Mouse (Mus musculus) heart, embryonic 12.5 days (tissue): ENCODE results near the gene Casc1. TPM values are rescaled to one million over a fixed set of nuclear protein-coding genes. Genes with fewer than 3 reads are reported as not detected.

Experiments used
- ATAC-seq: fragments of 200-750 bp; cut with Nextera tagmentation; 2 replicates; pipeline ENCODE4 v1.8.0; 2017; ENCODE audit warnings: moderate TSS enrichment, moderate library complexity; ENCODE audit not compliant: insufficient number of reproducible peaks, low FRiP score
- H3K27ac ChIP-seq: fragments of 300-500 bp; sonication (generic); 2 replicates; pipeline ENCODE4 v1.5.1; 2016; ENCODE audit warnings: mild to moderate bottlenecking, moderate library complexity; ENCODE audit not compliant: poor library complexity, severe bottlenecking
- H3K27me3 ChIP-seq: fragments of 300-500 bp; sonication (generic); replicated peaks from 2 replicates; pipeline ENCODE4 v1.6.1; 2016; ENCODE audit warnings: mild to moderate bottlenecking, moderate library complexity
- H3K36me3 ChIP-seq: fragments of 300-500 bp; sonication (generic); 2 replicates; pipeline ENCODE4 v1.6.1; 2016; ENCODE audit warnings: mild to moderate bottlenecking, moderate library complexity
- H3K4me1 ChIP-seq: fragments of 300-500 bp; sonication (generic); replicated peaks from 2 replicates; pipeline ENCODE4 v1.6.1; 2016; ENCODE audit warnings: mild to moderate bottlenecking
- H3K4me2 ChIP-seq: fragments of 300-500 bp; sonication (generic); 2 replicates; pipeline ENCODE4 v1.6.1; 2016; ENCODE audit warnings: mild to moderate bottlenecking, moderate library complexity
- H3K4me3 ChIP-seq: fragments of 300-500 bp; sonication (generic); 2 replicates; pipeline ENCODE4 v1.5.1; 2016; ENCODE audit warnings: mild to moderate bottlenecking
- H3K9ac ChIP-seq: fragments of 300-500 bp; sonication (generic); 2 replicates; pipeline ENCODE4 v1.6.1; 2016; ENCODE audit warnings: mild to moderate bottlenecking, moderate library complexity
- H3K9me3 ChIP-seq: fragments of 300-500 bp; sonication (generic); replicated peaks from 2 replicates; pipeline ENCODE4 v1.6.1; 2016; ENCODE audit warnings: mild to moderate bottlenecking, moderate library complexity
- WGBS: fragments of 180-500 bp; shearing (Covaris S2); methylation state at CpG from one replicate; pipeline ENCODE4 v1.1.7; 2016; 5-methylcytosine and 5-hydroxymethylcytosine counted together
- polyA plus RNA-seq: library from polyadenylated mRNA; unstranded; fragments of >200 nt; fragmentation: Nextera tagmentation; extraction: Ambion mirVana; gene quantifications from 2 replicates; pipeline ENCODE4 v1.2.1, GENCODE M21; 2016

Gene Casc1
- polyA plus RNA-seq, 1 experiment from 2014 or later = 0.22 TPM

DNA sequence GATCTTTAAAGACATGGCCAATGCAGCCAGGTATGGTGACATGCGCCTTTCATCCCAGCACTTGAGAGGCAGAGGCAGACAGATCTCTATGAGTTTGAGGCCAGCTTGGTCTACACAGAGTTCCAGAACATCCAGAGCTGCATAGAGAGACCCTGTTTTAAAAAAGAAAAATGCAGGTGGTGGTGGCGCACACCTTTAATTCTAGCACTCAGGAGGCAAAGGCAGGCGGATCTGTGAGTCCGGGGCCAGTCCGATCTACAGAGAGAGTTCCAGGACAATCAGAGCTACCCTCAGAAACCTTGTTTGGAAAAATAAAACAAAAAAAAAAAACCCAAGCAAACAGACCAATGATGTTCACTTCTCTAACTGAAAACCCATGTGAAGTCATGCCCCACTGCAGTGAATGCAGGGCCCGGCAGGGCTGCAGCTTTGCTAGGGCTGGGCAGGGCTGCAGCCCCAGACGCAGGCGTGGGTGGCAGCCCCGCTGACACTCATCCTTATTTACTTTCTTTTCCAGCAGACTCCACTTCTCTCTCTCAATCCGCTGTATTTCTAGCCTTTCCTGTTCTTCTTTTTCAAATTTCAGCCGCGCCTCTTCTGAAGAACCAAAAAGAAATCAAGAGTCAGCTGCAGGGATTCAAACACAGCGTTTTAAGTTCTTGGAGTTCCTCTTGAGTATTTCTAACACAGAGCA, 8.2 kb downstream of the Casc1 start:
- no peak for ATAC-seq
- no peak overlapping the region for H3K27ac ChIP-seq
- WGBS = 78% methylated on average over 13 of the region's 13 CpGs

DNA sequence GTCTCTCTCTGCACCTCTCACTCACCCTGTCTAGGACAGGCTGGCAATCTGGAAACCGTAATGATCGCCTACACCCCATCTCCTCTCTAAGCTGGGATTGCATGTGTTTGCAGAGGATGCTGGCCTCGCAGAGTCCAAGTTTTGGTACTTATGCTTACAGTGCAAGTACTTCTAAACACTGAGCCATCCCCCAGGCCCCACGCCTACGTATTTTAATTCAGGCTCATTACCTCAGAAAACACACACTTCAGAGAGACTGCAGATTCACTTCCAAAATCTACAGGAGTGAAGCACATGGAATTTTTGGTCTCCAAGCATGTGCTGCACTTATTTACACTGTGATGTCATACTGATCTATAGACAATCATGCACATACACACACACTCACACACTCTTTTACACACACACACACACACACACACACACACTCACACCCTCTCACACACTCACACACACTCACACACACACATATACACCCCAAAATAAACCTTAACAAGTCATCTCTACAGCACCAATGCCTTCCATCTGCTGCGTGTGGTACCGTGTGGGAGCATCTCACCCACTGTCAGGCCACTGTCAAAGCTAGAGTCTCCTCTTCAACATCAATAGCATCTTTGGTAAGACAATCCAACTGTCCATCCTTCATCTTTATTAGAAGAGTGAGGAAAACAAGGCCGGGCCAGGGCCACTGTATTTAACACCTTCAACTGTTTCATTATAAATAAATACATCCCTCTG, 12.7 kb downstream of the Casc1 start:
- H3K9ac ChIP-seq = no peak overlapping the region
- no peaks in the 10 kb centered on the region for H3K36me3 ChIP-seq
- 88% methylated on average over 8 of the region's 8 CpGs for WGBS
- no peak overlapping the region for H3K4me3 ChIP-seq
- H3K27me3 ChIP-seq = no peaks in the 10 kb centered on the region
- no peak for ATAC-seq
- H3K9me3 ChIP-seq = no peaks in the 10 kb centered on the region; the same call in 1 of the 2 replicates
- no peaks in the 10 kb centered on the region for H3K4me1 ChIP-seq
- no peak overlapping the region for H3K27ac ChIP-seq
- no peak overlapping the region for H3K4me2 ChIP-seq

More for the DNA sequence above, 8.2 kb downstream of the Casc1 start:
- Histone ChIP-seq H3K4me2 (no peak overlapping the region), H3K9ac (no peak overlapping the region), H3K36me3 (no peaks in the 10 kb centered on the region), H3K27me3 (no peaks in the 10 kb centered on the region), H3K4me3 (no peak overlapping the region), H3K4me1 (no peaks in the 10 kb centered on the region), H3K9me3 (no peaks in the 10 kb centered on the region; the same call in 1 of the 2 replicates)

DNA sequence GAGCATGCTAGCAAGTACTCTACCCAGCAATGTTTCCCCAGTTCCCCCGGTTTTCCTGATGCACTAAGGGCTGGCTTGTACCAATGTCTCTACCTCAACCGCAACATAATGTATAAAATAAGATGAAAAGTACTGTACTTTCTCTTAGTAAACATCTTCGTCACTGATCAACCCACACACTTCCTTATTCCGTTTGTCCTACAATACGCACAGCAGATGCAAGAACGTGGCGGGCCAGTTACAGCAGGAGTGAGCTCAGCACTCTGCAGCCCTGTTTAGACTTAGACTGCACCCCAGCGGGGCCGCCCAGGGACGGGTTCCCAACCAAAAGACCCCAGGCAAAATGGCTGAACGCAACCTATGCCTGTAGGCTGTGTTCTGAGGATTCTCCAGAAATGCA, 17.4 kb downstream of the Casc1 start:
- Histone ChIP-seq H3K27ac (no peak overlapping the region), H3K27me3 (no peaks in the 10 kb centered on the region), H3K4me2 (no peak overlapping the region), H3K4me3 (no peak overlapping the region), H3K9me3 (no peaks in the 10 kb centered on the region; the same call in 1 of the 2 replicates), H3K9ac (no peak overlapping the region), H3K4me1 (no peaks in the 10 kb centered on the region), H3K36me3 (no peaks in the 10 kb centered on the region)
- 71% methylated on average over 11 of the region's 11 CpGs for WGBS
- no peak for ATAC-seq

DNA sequence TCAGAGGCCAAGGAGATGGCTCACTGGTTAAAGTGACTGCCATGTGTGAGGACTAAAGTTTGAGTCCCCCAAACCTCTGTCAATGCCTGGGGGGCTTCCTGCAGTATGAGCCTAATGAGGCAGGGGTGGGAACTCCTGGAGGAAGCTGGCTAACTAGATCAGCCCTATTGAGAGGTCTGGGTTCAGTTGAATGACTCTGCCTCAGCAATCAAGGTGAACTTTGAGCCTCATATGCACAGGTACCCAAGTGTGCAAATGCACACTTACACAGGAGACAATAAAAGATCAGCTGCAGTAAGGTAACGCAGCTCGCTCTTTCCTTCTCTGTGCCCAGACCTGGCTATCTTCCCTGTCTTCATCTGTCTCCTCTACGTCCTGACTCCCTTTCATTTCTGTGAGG, 17.8 kb downstream of the Casc1 start:
- no peak overlapping the region for H3K4me3 ChIP-seq
- 0 out of 2 replicates have a peak, but pooled peaks cover under 1% of the 10 kb centered on the region for H3K27me3 ChIP-seq
- WGBS = 75% methylated on average over 3 of the region's 3 CpGs
- H3K27ac ChIP-seq = no peak overlapping the region
- H3K36me3 ChIP-seq = no peaks in the 10 kb centered on the region
- ATAC-seq = no peak
- no peaks in the 10 kb centered on the region for H3K4me1 ChIP-seq
- H3K9me3 ChIP-seq = no peaks in the 10 kb centered on the region; the same call in 1 of the 2 replicates
- no peak overlapping the region for H3K9ac ChIP-seq
- no peak overlapping the region for H3K4me2 ChIP-seq

DNA sequence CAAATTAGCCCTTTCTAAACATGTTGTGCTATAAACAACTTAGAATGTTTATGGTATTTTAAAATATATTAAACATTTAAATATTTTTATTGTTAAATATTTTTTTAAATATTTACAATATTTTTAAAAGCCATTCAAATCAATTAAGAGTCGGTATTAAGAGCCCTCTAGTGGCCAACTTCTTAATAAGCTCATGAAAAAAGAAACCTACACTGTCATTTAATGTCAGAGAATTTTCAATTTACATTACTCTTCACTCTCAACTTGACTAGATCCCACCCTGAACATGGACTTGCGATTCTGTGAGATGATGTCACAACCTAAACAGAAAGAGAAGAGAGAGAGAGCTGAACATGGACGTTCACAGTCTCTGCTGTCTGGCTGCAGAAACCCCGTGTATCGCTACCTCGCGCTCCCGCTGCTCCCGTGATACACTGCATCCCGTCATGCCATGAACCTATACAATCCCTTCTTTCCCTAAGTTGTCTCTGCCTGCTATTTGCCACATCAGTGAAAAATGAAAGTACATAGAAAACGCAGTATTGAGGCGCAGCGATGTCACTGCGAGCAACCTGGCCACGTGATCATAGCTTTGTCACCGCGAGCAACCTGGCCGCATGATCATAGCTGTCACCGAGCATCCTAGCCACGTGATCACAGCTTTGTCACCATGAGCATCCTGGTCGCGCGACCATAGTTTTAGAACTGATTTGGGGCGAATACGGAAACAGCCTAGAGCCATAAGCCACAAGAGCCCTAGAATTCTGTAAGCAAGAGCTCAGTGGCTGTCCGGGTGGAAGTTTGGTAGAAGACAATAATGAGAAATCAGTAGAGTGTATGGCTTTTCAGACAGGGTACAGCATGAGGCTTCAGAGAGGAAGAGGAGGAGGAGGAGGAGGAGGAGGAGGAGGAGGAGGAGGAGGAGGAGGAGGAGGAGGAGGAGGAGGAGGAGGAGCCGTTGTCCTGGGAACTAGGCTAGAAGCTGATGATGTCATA, 23.4 kb downstream of the Casc1 start:
- WGBS = 62% methylated on average over 27 of the region's 27 CpGs
- Histone ChIP-seq H3K9me3 (no peaks in the 10 kb centered on the region), H3K9ac (peak overlapping the region; percentile 37; the same call in 1 of the 2 replicates), H3K36me3 (no peaks in the 10 kb centered on the region), H3K27me3 (0 out of 2 replicates have a peak, but pooled peaks cover 7% of the 10 kb centered on the region), H3K4me1 (no peaks in the 10 kb centered on the region), H3K4me2 (peak overlapping the region; percentile 59), H3K4me3 (peak overlapping the region; percentile 26), H3K27ac (no peak overlapping the region)
- no peak; the same call in 1 of the 2 replicates for ATAC-seq

DNA sequence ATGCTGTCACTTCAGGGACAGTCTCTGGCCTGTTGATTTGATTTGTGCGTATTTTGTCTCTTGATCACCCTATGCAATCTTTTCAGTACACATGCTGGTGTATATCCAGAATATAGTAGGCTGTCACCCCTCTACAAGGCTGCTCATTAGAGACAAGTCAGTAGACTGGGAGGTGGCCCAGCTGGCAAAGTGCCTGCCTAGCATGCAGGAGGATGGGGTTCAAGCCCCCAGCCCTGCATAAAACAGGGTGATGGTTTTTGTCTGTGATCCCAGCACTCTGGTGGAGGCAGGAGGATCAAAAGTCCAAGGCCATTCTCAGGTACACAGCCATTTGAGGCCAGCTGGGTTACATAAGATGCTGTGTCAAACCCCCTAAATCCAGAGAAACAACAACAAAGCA, 24.7 kb downstream of the Casc1 start:
- Histone ChIP-seq H3K9ac (no peak overlapping the region), H3K4me1 (peaks cover 11% of the 10 kb centered on the region; the same call in 1 of the 2 replicates), H3K9me3 (no peaks in the 10 kb centered on the region), H3K27ac (no peak overlapping the region), H3K4me2 (no peak overlapping the region), H3K4me3 (no peak overlapping the region), H3K27me3 (0 out of 2 replicates have a peak, but pooled peaks cover 7% of the 10 kb centered on the region), H3K36me3 (no peaks in the 10 kb centered on the region)
- WGBS = 97% methylated on average over 1 of the region's 1 CpGs
- no peak for ATAC-seq

DNA sequence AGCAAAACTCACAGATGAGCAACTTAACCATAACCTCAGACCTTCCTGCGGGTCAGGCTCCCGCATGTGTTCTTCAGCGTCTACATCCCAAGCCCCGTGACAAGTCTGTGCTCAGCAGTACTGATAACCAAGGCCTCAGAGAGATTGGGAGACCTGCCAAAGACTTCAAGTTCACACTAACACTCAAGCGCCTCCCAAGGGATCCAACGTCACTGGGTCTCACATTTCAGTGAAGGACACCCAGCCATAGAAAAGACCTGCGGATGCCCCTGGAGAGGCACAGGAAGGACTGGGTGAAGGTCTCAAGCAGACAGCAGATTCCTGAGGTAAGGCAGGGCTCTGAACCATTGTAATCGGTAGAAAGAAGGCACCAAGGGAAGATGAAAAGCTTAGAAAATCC, 28.8 kb downstream of the Casc1 start:
- ATAC-seq = peak; percentile 31; the same call in 1 of the 2 replicates
- peak overlapping the region; percentile 20 for H3K4me2 ChIP-seq
- no peak overlapping the region for H3K9ac ChIP-seq
- H3K4me3 ChIP-seq = no peak overlapping the region; the same call in 1 of the 2 replicates
- 22% methylated on average over 8 of the region's 8 CpGs for WGBS
- no peaks in the 10 kb centered on the region for H3K36me3 ChIP-seq
- peak overlapping the region; percentile 42 for H3K27ac ChIP-seq
- H3K27me3 ChIP-seq = peaks cover 9% of the 10 kb centered on the region; the same call in 1 of the 2 replicates
- H3K4me1 ChIP-seq = peaks cover 11% of the 10 kb centered on the region; the same call in 1 of the 2 replicates
- H3K9me3 ChIP-seq = no peaks in the 10 kb centered on the region

DNA sequence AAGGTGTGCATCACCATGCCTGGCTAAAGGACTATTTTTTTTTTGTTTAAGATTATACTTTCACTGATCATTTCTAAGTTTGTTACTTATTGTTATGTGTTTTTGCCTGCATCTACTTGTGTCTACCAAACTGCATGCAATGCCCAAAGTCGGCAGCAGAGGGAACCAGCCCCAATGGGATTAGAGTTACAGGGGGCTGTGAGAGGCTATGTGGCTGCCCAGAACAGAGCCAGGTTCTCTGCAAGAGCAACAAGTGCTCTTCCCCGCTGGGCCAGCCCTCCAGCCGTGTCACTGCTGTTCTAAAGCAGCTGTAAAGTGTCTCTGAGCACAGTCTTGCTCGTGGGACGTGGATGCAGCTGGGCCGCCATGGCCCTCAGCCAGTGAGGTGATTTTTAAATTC, 31.1 kb downstream of the Casc1 start:
- no peak overlapping the region for H3K27ac ChIP-seq
- no peaks in the 10 kb centered on the region for H3K9me3 ChIP-seq
- H3K9ac ChIP-seq = no peak overlapping the region
- no peak overlapping the region for H3K4me2 ChIP-seq
- H3K4me1 ChIP-seq = peaks cover 22% of the 10 kb centered on the region
- WGBS = 32% methylated on average over 6 of the region's 6 CpGs
- no peaks in the 10 kb centered on the region for H3K36me3 ChIP-seq
- ATAC-seq = no peak
- H3K27me3 ChIP-seq = peaks cover 16% of the 10 kb centered on the region; the same call in 1 of the 2 replicates
- H3K4me3 ChIP-seq = no peak overlapping the region

DNA sequence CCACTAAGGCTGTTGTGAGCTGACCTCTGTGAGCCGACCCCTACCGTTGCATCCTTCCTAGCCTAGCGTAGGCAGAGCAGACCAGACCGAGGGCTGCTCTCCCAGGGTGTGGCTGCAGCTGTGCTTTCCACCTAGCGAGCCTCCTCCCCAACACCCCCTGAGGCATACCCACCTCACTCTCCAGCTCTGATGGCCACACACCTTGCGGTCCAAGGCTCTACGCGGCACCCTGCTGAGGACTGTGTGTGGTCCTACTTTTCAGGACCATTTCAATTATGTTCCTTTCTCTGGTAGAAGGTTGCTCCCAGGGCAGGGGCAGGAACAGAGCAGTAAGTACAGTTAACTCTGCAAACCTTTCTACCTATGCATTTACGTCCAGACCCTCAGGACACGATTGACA, 34.3 kb downstream of the Casc1 start:
- H3K4me3 ChIP-seq = no peak overlapping the region
- WGBS = 53% methylated on average over 10 of the region's 10 CpGs
- no peaks in the 10 kb centered on the region for H3K9me3 ChIP-seq
- peaks cover 42% of the 10 kb centered on the region for H3K4me1 ChIP-seq
- no peak overlapping the region for H3K9ac ChIP-seq
- no peaks in the 10 kb centered on the region for H3K36me3 ChIP-seq
- no peak for ATAC-seq
- peaks cover 16% of the 10 kb centered on the region; the same call in 1 of the 2 replicates for H3K27me3 ChIP-seq
- H3K27ac ChIP-seq = no peak overlapping the region
- no peak overlapping the region for H3K4me2 ChIP-seq

DNA sequence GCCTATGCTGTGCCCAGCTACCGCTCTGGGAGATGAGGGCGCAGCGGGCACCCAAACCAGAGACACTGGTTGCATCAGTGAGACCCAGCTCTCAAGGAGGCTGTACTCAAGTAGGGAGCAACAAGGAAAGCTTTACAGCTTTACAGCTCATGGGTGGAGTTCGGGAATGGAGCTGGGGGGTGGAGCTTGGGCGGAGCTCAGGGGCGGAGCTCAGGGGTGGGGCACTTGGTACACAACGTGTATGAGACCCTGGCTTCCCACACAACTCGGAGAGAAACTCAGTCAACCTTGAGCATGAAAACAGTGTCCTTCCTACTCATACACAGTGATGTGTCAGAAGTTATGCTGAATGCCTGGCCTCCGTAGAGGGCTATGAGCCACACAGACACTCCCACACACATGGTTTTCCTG, 35.2 kb downstream of the Casc1 start:
- no peak overlapping the region for H3K9ac ChIP-seq
- H3K27ac ChIP-seq = no peak overlapping the region
- ATAC-seq = no peak
- no peak overlapping the region for H3K4me3 ChIP-seq
- WGBS = 34% methylated on average over 9 of the region's 9 CpGs
- H3K4me2 ChIP-seq = no peak overlapping the region
- peaks cover 16% of the 10 kb centered on the region; the same call in 1 of the 2 replicates for H3K27me3 ChIP-seq
- no peaks in the 10 kb centered on the region for H3K36me3 ChIP-seq
- H3K9me3 ChIP-seq = no peaks in the 10 kb centered on the region
- H3K4me1 ChIP-seq = peaks cover 43% of the 10 kb centered on the region
